Mouse (Mus musculus) natural killer cell, adult 2 months (primary cell): ENCODE results near the gene Henmt1.

Experiments used
- DNase-seq, 2 experiments: peaks; one replicate each; pipeline ENCODE4 v3.0.0; 2022; ENCODE audit warnings: low spot score in 2 of 2

Henmt1 gene

DNA sequence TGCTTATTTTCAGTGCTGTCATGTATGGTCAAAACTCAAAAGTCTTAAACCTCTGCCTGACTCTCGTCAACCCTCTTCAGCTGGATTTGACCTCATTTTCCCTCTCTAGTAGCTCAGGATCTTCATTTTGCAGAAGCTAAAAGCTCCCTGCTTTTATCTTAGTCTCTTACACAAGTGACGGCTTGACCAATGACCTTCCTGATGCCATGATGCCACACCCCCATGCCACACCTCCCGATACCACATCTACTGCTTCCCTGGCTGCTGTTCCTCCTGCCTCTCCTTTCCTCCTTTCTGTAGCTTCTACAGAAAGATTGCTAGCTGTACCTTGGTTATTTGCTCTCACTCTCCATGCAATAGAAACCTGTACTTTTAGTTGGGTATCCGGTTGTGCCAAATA lies 58.1 kb downstream of the Henmt1 start:
- DNase-seq: no peak

DNA sequence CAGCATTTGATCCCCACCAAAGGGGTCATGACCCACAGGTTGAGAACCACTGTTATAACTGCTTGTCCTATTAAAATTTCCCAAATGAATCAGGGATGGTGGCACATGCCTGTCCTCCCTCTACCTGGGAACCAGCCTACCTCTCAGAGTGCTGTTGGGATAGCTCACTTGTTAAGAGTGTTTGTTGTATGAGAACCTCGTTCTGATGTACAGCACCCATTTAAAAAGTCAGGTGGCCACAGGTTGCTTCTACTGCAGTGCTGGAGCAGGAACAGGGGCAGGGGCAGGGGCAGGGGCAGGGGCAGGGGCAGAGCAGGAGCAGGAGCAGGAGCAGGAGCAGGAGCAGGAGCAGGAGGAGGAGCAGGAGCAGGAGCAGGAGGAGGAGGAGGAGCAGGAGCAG lies 59.5 kb downstream of the Henmt1 start:
- no peak for DNase-seq

DNA sequence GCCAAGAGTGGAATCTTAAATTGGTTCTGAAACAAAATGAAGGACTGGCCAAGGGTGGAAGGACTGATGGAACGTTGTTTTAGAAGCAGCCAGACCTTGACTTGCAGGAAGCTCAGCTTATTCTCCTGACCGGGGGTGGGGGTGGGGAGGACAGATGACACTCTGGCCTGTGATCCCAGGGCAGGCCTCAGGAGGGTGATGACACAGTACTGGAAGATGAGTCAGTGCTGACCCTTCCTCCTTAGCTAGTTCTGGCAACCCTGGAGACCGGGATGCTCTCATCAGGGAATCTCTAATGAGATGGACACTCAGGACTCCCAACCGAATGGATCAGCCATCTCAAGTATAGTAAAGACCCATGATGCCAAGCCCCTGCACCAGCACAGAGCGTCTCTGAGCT lies 66.1 kb downstream of the Henmt1 start:
- no peak for DNase-seq

DNA sequence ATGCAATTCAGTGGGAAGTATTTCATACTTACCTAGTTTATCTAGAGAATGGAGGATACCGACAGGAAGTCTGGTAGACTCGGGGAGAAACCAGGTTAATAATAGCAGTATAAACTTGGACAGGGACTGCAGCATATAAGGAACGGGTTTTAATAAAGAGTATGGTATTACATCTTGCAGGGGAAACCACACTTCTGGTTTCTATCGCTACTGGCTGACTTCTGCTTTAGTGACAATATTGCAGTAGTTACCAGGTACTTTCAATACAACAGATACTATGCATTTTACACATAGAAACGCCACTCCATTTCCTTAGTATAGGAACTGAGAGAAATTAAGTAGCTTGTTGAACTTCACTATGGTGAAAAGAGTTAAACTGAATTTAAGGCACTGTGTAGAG lies 68.5 kb downstream of the Henmt1 start:
- no peak for DNase-seq
